ENCODE assay signal across 19 mouse cellular contexts in the genomic region with DNA sequence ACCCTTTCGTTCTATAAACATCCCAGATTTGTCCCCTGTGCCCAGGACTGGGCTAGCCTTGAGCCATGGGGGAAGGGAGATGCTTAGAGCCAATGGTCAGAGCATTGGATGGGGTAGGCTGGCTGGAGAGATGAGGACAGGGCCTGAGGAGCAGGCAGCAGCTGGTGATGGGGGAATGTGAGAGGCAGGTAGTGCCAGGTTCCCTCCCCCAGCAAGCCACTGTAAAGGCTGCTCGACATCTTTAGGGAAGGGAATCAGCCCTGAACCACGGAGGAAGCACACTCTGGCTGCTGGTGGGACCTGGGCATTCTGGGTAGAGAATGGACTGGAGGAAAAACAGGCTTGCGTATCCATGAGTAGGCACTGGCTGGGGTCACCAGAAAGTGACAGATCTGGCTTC.
DNase-seq lines count a peak whose midpoint lies in the region; ATAC-seq and TF ChIP-seq lines count a peak whose summit lies in the region.
"Had no signal": no experiment of that assay in that cellular context is flagged by ENCODE, and none has a peak within 500 bp of the region (broad histone marks: within the 10 kb centered on the region; RNA-seq: fewer than 3 reads in every experiment).

No protein-coding gene starts in this region.

- H3K4me1 ChIP-seq in embryonic facial prominence, embryonic 13.5 days, result peaks cover 13% of the 10 kb centered on the region; the same call in 1 of the 2 replicates
- H3K4me1 ChIP-seq in embryonic facial prominence, embryonic 10.5 days, result peaks cover 32% of the 10 kb centered on the region
- H3K4me1 ChIP-seq in heart, embryonic 14.5 days (ENCODE audit: control insufficient read depth in 2 of 2, insufficient read depth in 2 of 2, low read length in 2 of 2), result peaks cover 24 to 40% of the 10 kb centered on the region in 2 experiments
- H3K4me1 ChIP-seq in kidney, postnatal 0 days (replicated peaks; ENCODE audit: insufficient read depth, low read length), result peaks cover 4% of the 10 kb centered on the region; the same call in 1 of the 2 replicates
- no peaks in the 10 kb centered on the region for H3K4me1 ChIP-seq in kidney, adult 2 months (ENCODE audit: control insufficient read depth, insufficient read depth, low read length)
- H3K4me1 ChIP-seq in small intestine, adult 2 months (ENCODE audit: control insufficient read depth, insufficient read depth, insufficient read length, low read length), result peaks cover 2% of the 10 kb centered on the region; the same call in 1 of the 2 replicates

- DNase-seq in embryonic facial prominence, embryonic 10.5 days (ENCODE audit: low spot score), result no peak
- no peak for DNase-seq in heart, postnatal 14 days
- DNase-seq in kidney, postnatal 0 days (ENCODE audit: low spot score), result no peak
- DNase-seq in kidney, adult 2 months, result no peak
- DNase-seq in gastrocnemius, postnatal 25 days, result no peak
- DNase-seq: adrenal gland, adult 2 months; cerebellum, adult 8-10 months; gastrocnemius, postnatal 10 days; kidney, adult 9 months; retina, postnatal 1 day; thymus, postnatal 36 days had no signal

- H3K4me2 ChIP-seq in embryonic facial prominence, embryonic 13.5 days, result no peak overlapping the region
- no peak overlapping the region for H3K4me2 ChIP-seq in heart, embryonic 14.5 days (ENCODE audit: low read length)
- H3K4me2 ChIP-seq in kidney, postnatal 0 days (ENCODE audit: low read length), result no peak overlapping the region
- H3K4me2 ChIP-seq: limb, embryonic 15.5 days; liver, embryonic 15.5 days; midbrain, embryonic 11.5 days had no signal

- H3K27ac ChIP-seq in embryonic facial prominence, embryonic 13.5 days, result 0 out of 2 replicates have a peak overlapping the region, but pooled peaks have one; percentile 28
- H3K27ac ChIP-seq in embryonic facial prominence, embryonic 10.5 days (replicated peaks), result no peak overlapping the region
- H3K27ac ChIP-seq in heart, embryonic 14.5 days (replicated peaks in 1 of 2; ENCODE audit: control insufficient read depth in 1 of 2, insufficient read depth in 1 of 2, low read depth in 2 of 2, low read length in 2 of 2), result peak overlapping the region; percentile 31 to 39; a peak in 2 of 4 replicates
- no peak overlapping the region for H3K27ac ChIP-seq in kidney, postnatal 0 days
- no peak overlapping the region for H3K27ac ChIP-seq in kidney, adult 2 months (ENCODE audit: insufficient read depth, low read depth, low read length)
- H3K27ac ChIP-seq in small intestine, adult 2 months (ENCODE audit: insufficient read depth, low read depth, low read length), result peak overlapping the region; percentile 68
- H3K27ac ChIP-seq: hindbrain, postnatal 0 days; limb, embryonic 15.5 days; liver, embryonic 15.5 days had no signal

- 58% methylated on average over 4 of the region's 4 CpGs for WGBS in embryonic facial prominence, embryonic 13.5 days
- 70% methylated on average over 4 of the region's 4 CpGs for WGBS in embryonic facial prominence, embryonic 10.5 days
- WGBS in heart, embryonic 14.5 days, result 46% methylated on average over 4 of the region's 4 CpGs
- WGBS in kidney, postnatal 0 days, result 47% methylated on average over 4 of the region's 4 CpGs
- 54% methylated on average over 4 of the region's 4 CpGs for WGBS in kidney, adult 2 months
- 65% methylated on average over 4 of the region's 4 CpGs for WGBS in small intestine, adult 2 months

- ATAC-seq in embryonic facial prominence, embryonic 13.5 days (ENCODE audit: insufficient number of reproducible peaks, insufficient read depth, low FRiP score, low TSS enrichment, low read depth), result no peak
- ATAC-seq in heart, embryonic 14.5 days (ENCODE audit: insufficient number of reproducible peaks, insufficient read depth, low FRiP score, low read depth), result no peak; the same call in 1 of the 2 replicates
- peak; percentile 38; the same call in 1 of the 2 replicates for ATAC-seq in kidney, postnatal 0 days (replicated peaks; ENCODE audit: low FRiP score, low read depth)
- ATAC-seq: forebrain, embryonic 14.5 days; hindbrain, postnatal 0 days had no signal

- intact Hi-C loops in heart, postnatal 14 days (cut with DNase I), result no loop called here

- no peak for TF ChIP-seq POLR2A in kidney, adult 2 months (IDR thresholded peaks at IDR 0.05; ENCODE audit: low read depth, low read length)
- no peak for TF ChIP-seq POLR2A in small intestine, adult 2 months (IDR thresholded peaks at IDR 0.05; ENCODE audit: low read depth, low read length)

- H3K36me3 ChIP-seq in embryonic facial prominence, embryonic 13.5 days, result peaks cover 35% of the 10 kb centered on the region
- H3K36me3 ChIP-seq in embryonic facial prominence, embryonic 10.5 days (replicated peaks), result peaks cover 33% of the 10 kb centered on the region
- peaks cover 32% of the 10 kb centered on the region for H3K36me3 ChIP-seq in heart, embryonic 14.5 days (ENCODE audit: control insufficient read depth, insufficient read depth, low read length)
- peaks cover 22% of the 10 kb centered on the region; the same call in 1 of the 2 replicates for H3K36me3 ChIP-seq in kidney, postnatal 0 days (ENCODE audit: insufficient read depth, low read length)
- no peaks in the 10 kb centered on the region for H3K36me3 ChIP-seq in kidney, adult 2 months (ENCODE audit: control insufficient read depth, insufficient read depth, low read length)
- H3K36me3 ChIP-seq in small intestine, adult 2 months (ENCODE audit: control insufficient read depth, insufficient read depth, low read length), result peaks cover 7% of the 10 kb centered on the region; the same call in 1 of the 2 replicates

- H3K27me3 ChIP-seq in embryonic facial prominence, embryonic 13.5 days, result no peaks in the 10 kb centered on the region
- no peaks in the 10 kb centered on the region; the same call in 1 of the 2 replicates for H3K27me3 ChIP-seq in embryonic facial prominence, embryonic 10.5 days (replicated peaks; ENCODE audit: low read depth, poor library complexity, severe bottlenecking)
- no peaks in the 10 kb centered on the region for H3K27me3 ChIP-seq in heart, embryonic 14.5 days (ENCODE audit: control insufficient read depth, insufficient read depth, low read length)
- H3K27me3 ChIP-seq in kidney, postnatal 0 days (ENCODE audit: insufficient read depth, low read length), result no peaks in the 10 kb centered on the region
- no peaks in the 10 kb centered on the region for H3K27me3 ChIP-seq in kidney, adult 2 months (replicated peaks; ENCODE audit: control insufficient read depth, insufficient read depth, low read length)
- no peaks in the 10 kb centered on the region for H3K27me3 ChIP-seq in small intestine, adult 2 months (ENCODE audit: control insufficient read depth, insufficient read depth, low read length)
- H3K27me3 ChIP-seq: limb, embryonic 15.5 days; liver, embryonic 15.5 days had no signal

- no peak overlapping the region for H3K4me3 ChIP-seq in embryonic facial prominence, embryonic 13.5 days
- no peak overlapping the region for H3K4me3 ChIP-seq in embryonic facial prominence, embryonic 10.5 days
- H3K4me3 ChIP-seq in heart, embryonic 14.5 days (ENCODE audit: control insufficient read depth in 1 of 2, insufficient read depth in 1 of 2, low read depth in 1 of 2, low read length in 2 of 2), result no peak overlapping the region
- no peak overlapping the region for H3K4me3 ChIP-seq in kidney, postnatal 0 days (replicated peaks; ENCODE audit: low read depth, low read length)
- H3K4me3 ChIP-seq in kidney, adult 2 months (ENCODE audit: insufficient read depth, low read depth, low read length), result no peak overlapping the region
- no peak overlapping the region for H3K4me3 ChIP-seq in small intestine, adult 2 months (ENCODE audit: low read depth, low read length)
- H3K4me3 ChIP-seq: limb, embryonic 15.5 days; liver, embryonic 15.5 days had no signal

- no peaks in the 10 kb centered on the region for H3K9me3 ChIP-seq in embryonic facial prominence, embryonic 13.5 days
- no peaks in the 10 kb centered on the region for H3K9me3 ChIP-seq in embryonic facial prominence, embryonic 10.5 days
- no peaks in the 10 kb centered on the region for H3K9me3 ChIP-seq in heart, embryonic 14.5 days (ENCODE audit: control insufficient read depth, low read length)
- no peaks in the 10 kb centered on the region for H3K9me3 ChIP-seq in kidney, postnatal 0 days (replicated peaks; ENCODE audit: low read length)
- H3K9me3 ChIP-seq: limb, embryonic 15.5 days; liver, embryonic 15.5 days had no signal

- no peak for TF ChIP-seq CTCF in kidney, postnatal 0 days (IDR thresholded peaks at IDR 0.05; ENCODE audit: low read depth)
- TF ChIP-seq CTCF in kidney, adult 2 months (conservative IDR thresholded peaks at IDR 0.05; ENCODE audit: insufficient read depth, insufficient read length, low read depth, low read length), result no peak
- no peak for TF ChIP-seq CTCF in small intestine, adult 2 months (IDR thresholded peaks at IDR 0.05; ENCODE audit: extremely low read depth, insufficient read length, insufficient replicate concordance, low read depth, low read length)

- H3K9ac ChIP-seq in embryonic facial prominence, embryonic 13.5 days, result no peak overlapping the region
- H3K9ac ChIP-seq in heart, embryonic 14.5 days (ENCODE audit: low read length), result no peak overlapping the region
- no peak overlapping the region for H3K9ac ChIP-seq in kidney, postnatal 0 days (ENCODE audit: low read depth, low read length)
- H3K9ac ChIP-seq: limb, embryonic 15.5 days; liver, embryonic 15.5 days had no signal

Comparison
In these comparisons a context has a peak if more than half of its experiments do, and no peak if none do; other contexts are left out.
1. H3K27ac ChIP-seq: peak in embryonic facial prominence, embryonic 13.5 days (single experiment), heart, embryonic 14.5 days (2 of 2) and small intestine, adult 2 months (single experiment); none in embryonic facial prominence, embryonic 10.5 days (single experiment), kidney, postnatal 0 days (single experiment) and kidney, adult 2 months (single experiment).